Mouse (Mus musculus) limb, embryonic 12.5 days (tissue): ENCODE results near the gene Psmd1. TPM values are rescaled to one million over a fixed set of nuclear protein-coding genes. Genes with fewer than 3 reads are reported as not detected.

Source experiments
- ATAC-seq: fragments of 200-750 bp; cut with Nextera tagmentation; 2 replicates; pipeline ENCODE4 v1.8.0; 2017; ENCODE audit warnings: low read depth, moderate TSS enrichment; ENCODE audit not compliant: insufficient number of reproducible peaks, insufficient read depth, low FRiP score, low TSS enrichment
- H3K27ac ChIP-seq: fragments of 300-500 bp; sonication (generic); 2 replicates; pipeline ENCODE4 v1.5.1; 2016; ENCODE audit warnings: mild to moderate bottlenecking, moderate library complexity
- H3K27me3 ChIP-seq: fragments of 300-500 bp; sonication (generic); 2 replicates; pipeline ENCODE4 v1.6.1; 2016; ENCODE audit warnings: mild to moderate bottlenecking, moderate library complexity
- H3K36me3 ChIP-seq: fragments of 300-500 bp; sonication (generic); 2 replicates; pipeline ENCODE4 v1.6.1; 2016; ENCODE audit warnings: mild to moderate bottlenecking, moderate library complexity
- H3K4me1 ChIP-seq: fragments of 300-500 bp; sonication (generic); replicated peaks from 2 replicates; pipeline ENCODE4 v1.6.1; 2016
- H3K4me2 ChIP-seq: fragments of 300-500 bp; sonication (generic); 2 replicates; pipeline ENCODE4 v1.6.1; 2016; ENCODE audit warnings: mild to moderate bottlenecking, moderate library complexity
- H3K4me3 ChIP-seq: fragments of 300-500 bp; sonication (generic); replicated peaks from 2 replicates; pipeline ENCODE4 v1.5.1; 2016; ENCODE audit warnings: mild to moderate bottlenecking
- H3K9ac ChIP-seq: fragments of 300-500 bp; sonication (generic); replicated peaks from 2 replicates; pipeline ENCODE4 v1.6.1; 2016; ENCODE audit warnings: mild to moderate bottlenecking, moderate library complexity
- H3K9me3 ChIP-seq: fragments of 300-500 bp; sonication (generic); 2 replicates; pipeline ENCODE4 v1.6.1; 2016; ENCODE audit warnings: mild to moderate bottlenecking, moderate library complexity
- WGBS: fragments of 180-500 bp; shearing (Covaris S2); methylation state at CpG from one replicate; pipeline ENCODE4 v1.1.7; 2016; 5-methylcytosine and 5-hydroxymethylcytosine counted together
- polyA plus RNA-seq: library from polyadenylated mRNA; unstranded; fragments of >200 nt; fragmentation: Nextera tagmentation; extraction: Ambion mirVana; gene quantifications from 2 replicates; pipeline ENCODE4 v1.2.1, GENCODE M21; 2016

Psmd1 gene
- polyA plus RNA-seq, 1 experiment from 2014 or later, result 193 TPM

DNA sequence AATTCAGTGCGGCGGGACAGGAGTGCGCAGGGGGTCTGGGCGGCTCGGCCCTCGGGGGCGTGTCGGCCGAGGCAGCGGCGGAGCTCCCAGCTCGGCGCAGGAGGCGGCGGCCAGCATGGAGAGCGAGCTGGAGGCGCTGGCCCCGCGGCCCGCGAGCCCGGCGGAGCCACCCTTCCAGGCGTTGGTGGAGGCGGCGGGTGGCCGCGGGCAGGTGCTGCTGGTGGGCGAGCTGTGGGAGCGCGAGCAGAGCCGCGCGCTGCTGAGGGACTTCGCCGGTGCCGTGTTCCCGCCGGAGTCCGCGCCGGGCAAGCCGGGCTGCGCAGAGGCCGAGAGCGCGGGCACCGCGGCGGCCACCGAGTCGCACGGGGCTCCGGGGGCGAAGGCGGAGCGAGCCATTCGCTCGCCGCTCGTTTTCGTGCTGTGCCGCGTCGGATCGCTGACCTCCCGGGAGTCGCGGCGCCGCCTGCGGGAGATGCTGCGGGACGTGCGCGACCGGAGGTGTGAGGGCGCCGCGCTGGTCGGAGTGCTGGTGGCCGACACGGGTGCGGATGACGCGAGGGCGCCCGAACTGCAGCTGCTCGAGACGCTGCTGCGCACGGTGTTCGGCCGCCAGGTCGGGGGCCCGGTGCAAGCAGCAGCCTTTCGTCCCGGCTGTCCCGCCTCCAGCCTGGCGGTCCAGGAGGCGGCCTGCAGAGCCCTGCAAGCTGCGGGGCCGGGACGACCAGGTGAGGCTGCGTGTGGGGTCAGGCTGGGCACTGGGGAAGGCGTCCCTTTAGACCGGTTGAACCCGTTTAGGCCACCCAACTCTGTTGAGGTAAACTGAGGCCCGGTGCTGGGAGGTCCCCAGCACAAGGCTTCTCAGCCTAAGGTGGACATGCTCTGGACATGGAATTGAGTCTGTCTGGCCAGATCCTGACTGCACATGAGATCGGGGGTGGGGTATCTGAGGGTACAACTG is 18.1 kb upstream of the Psmd1 start, which contains the start of gene 2810459M11Rik:
2810459M11Rik (plus strand) TSS at position 16 of the 958 bp plus-strand sequence.
- H3K27ac ChIP-seq, result no peak within 1 kb of the TSS
- H3K9ac ChIP-seq, result peak within 1 kb of the TSS; percentile 60
- H3K36me3 ChIP-seq, result no peaks in the 10 kb centered on the region
- WGBS, result under 1% methylated on average over 104 of the region's 110 CpGs
- ATAC-seq, result peak; percentile 57; the same call in 1 of the 2 replicates
- H3K27me3 ChIP-seq, result peaks cover 65% of the 10 kb centered on the region
- H3K4me2 ChIP-seq, result peak within 1 kb of the TSS; percentile 98
- peak within 1 kb of the TSS; percentile 63 for H3K4me3 ChIP-seq
- H3K9me3 ChIP-seq, result peaks cover 13% of the 10 kb centered on the region
- H3K4me1 ChIP-seq, result peaks cover 7% of the 10 kb centered on the region; the same call in 1 of the 2 replicates

GRCm38 (mm10) chr1:86046833-86047563 is 17.2 kb upstream of the Psmd1 start:
- 6% methylated on average over 24 of the region's 24 CpGs for WGBS
- peaks cover 7% of the 10 kb centered on the region; the same call in 1 of the 2 replicates for H3K4me1 ChIP-seq

GRCm38 (mm10) chr1:86048231-86048630 is 16.0 kb upstream of the Psmd1 start:
- no peak overlapping the region for H3K27ac ChIP-seq
- 83% methylated on average over 4 of the region's 4 CpGs for WGBS
- ATAC-seq, result no peak
- H3K4me3 ChIP-seq, result no peak overlapping the region
- H3K27me3 ChIP-seq, result peaks cover 59% of the 10 kb centered on the region
- no peak overlapping the region for H3K9ac ChIP-seq
- H3K36me3 ChIP-seq, result no peaks in the 10 kb centered on the region
- H3K4me2 ChIP-seq, result no peak overlapping the region
- no peaks in the 10 kb centered on the region for H3K9me3 ChIP-seq
- H3K4me1 ChIP-seq, result peaks cover 7% of the 10 kb centered on the region; the same call in 1 of the 2 replicates

More at GRCm38 (mm10) chr1:86046833-86047563, 17.2 kb upstream of the Psmd1 start:
- H3K36me3 ChIP-seq, result no peaks in the 10 kb centered on the region
- H3K9ac ChIP-seq, result no peak overlapping the region
- H3K9me3 ChIP-seq, result peaks cover 6% of the 10 kb centered on the region; the same call in 1 of the 2 replicates
- peaks cover 65% of the 10 kb centered on the region for H3K27me3 ChIP-seq
- H3K4me3 ChIP-seq, result peak overlapping the region; percentile 63
- no peak for ATAC-seq
- H3K27ac ChIP-seq, result no peak overlapping the region
- H3K4me2 ChIP-seq, result peak overlapping the region; percentile 98

DNA sequence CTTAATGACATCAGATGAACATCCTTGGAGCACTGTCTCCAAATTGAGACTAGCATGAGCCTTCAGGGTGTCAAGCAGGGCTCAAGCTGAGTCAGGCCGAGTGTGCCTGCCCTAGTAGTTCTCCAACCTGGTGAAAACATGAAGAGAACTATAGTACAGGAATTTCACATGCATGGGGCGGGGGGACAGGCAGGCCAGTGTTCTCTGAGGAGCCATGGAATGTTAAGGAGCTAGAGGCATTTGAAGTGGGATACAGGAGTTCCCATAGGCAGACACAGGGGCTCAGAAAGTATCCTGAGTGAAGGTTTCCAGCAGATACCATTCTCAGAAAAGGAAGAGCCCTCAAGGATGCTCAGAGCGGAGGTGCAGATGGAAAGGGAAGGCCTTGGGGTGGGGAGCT is 15.4 kb upstream of the Psmd1 start:
- no peak overlapping the region for H3K9ac ChIP-seq
- no peak overlapping the region for H3K4me3 ChIP-seq
- H3K27ac ChIP-seq, result no peak overlapping the region
- no peaks in the 10 kb centered on the region for H3K36me3 ChIP-seq
- peaks cover 54% of the 10 kb centered on the region for H3K27me3 ChIP-seq
- no peak overlapping the region for H3K4me2 ChIP-seq
- no peaks in the 10 kb centered on the region for H3K9me3 ChIP-seq
- WGBS, result 83% methylated on average over 3 of the region's 3 CpGs
- no peak for ATAC-seq
- peaks cover 7% of the 10 kb centered on the region; the same call in 1 of the 2 replicates for H3K4me1 ChIP-seq

GRCm38 (mm10) chr1:86053198-86053921 is 10.8 kb upstream of the Psmd1 start:
- WGBS, result 85% methylated on average over 12 of the region's 12 CpGs
- Histone ChIP-seq H3K27ac (no peak overlapping the region), H3K4me1 (peaks cover 6% of the 10 kb centered on the region; the same call in 1 of the 2 replicates), H3K4me2 (no peak overlapping the region), H3K36me3 (no peaks in the 10 kb centered on the region), H3K27me3 (peaks cover 8% of the 10 kb centered on the region), H3K9ac (no peak overlapping the region), H3K4me3 (no peak overlapping the region), H3K9me3 (no peaks in the 10 kb centered on the region)
- ATAC-seq, result no peak

GRCm38 (mm10) chr1:86054943-86055342 is 9.2 kb upstream of the Psmd1 start:
- no peak overlapping the region for H3K9ac ChIP-seq
- WGBS, result 29% methylated on average over 3 of the region's 3 CpGs
- no peak overlapping the region for H3K27ac ChIP-seq
- H3K4me2 ChIP-seq, result no peak overlapping the region
- no peaks in the 10 kb centered on the region for H3K36me3 ChIP-seq
- ATAC-seq, result no peak
- no peaks in the 10 kb centered on the region for H3K9me3 ChIP-seq
- H3K4me3 ChIP-seq, result no peak overlapping the region
- H3K27me3 ChIP-seq, result no peaks in the 10 kb centered on the region
- peaks cover 9% of the 10 kb centered on the region; the same call in 1 of the 2 replicates for H3K4me1 ChIP-seq

GRCm38 (mm10) chr1:86056284-86056683 is 7.9 kb upstream of the Psmd1 start:
- Histone ChIP-seq H3K4me3 (no peak overlapping the region), H3K4me1 (peaks cover 9% of the 10 kb centered on the region; the same call in 1 of the 2 replicates), H3K9ac (no peak overlapping the region), H3K27ac (no peak overlapping the region), H3K4me2 (no peak overlapping the region), H3K36me3 (no peaks in the 10 kb centered on the region), H3K27me3 (no peaks in the 10 kb centered on the region), H3K9me3 (no peaks in the 10 kb centered on the region)
- ATAC-seq, result no peak
- WGBS, result 88% methylated on average over 4 of the region's 4 CpGs

DNA sequence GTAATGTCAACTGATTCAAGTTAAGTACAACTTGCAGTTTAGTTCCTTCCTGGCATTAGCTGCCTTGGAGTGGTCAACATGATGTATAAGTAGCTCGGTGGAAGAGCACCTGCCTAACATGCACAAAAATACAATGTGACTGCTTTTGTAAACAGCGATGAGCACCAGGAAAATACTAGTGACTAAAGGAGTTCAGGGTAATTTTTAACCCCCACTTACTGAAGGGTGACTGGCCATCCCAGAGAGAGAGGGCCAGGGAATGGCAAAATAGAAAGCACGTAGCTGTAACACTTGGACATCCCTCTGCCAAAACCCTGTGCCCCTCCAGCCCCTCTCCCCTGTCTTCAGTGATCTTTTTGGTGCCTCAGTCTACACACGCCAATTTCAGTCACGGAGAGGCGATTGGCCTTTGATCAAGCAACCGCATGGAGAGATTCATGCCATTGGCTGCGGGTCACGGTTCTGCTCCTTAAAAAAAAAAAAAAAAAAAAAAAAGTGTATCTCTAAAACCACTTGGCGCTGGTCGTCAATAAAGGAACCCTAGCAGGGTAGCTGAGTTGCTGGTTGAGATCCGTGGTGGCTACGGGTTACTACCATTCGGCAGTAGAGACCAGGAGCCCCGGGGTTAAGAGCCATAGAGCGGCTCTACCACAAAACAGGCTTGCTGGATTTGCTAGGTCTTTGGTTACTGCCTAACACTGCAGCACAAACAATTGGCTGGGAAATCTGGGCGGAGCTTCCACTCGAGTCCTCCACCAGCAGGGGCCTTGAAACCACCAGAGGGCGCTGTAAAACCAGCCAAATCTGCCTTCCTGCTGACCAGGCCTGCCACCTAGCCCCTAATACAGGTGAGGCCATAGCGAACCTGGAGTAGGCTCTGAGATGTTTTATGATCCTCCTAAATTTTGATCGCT is 5.1 kb upstream of the Psmd1 start:
- peak overlapping the region; percentile 54 for H3K4me2 ChIP-seq
- H3K4me1 ChIP-seq, result peaks cover 9% of the 10 kb centered on the region; the same call in 1 of the 2 replicates
- no peaks in the 10 kb centered on the region for H3K36me3 ChIP-seq
- H3K27ac ChIP-seq, result no peak overlapping the region
- ATAC-seq, result peak; percentile 61; the same call in 1 of the 2 replicates
- no peaks in the 10 kb centered on the region for H3K9me3 ChIP-seq
- no peaks in the 10 kb centered on the region for H3K27me3 ChIP-seq
- peak overlapping the region; percentile 34 for H3K4me3 ChIP-seq
- H3K9ac ChIP-seq, result no peak overlapping the region
- WGBS, result 10% methylated on average over 21 of the region's 21 CpGs

GRCm38 (mm10) chr1:86062523-86062922 is 1.7 kb upstream of the Psmd1 start:
- H3K9me3 ChIP-seq, result peaks cover 5% of the 10 kb centered on the region; the same call in 1 of the 2 replicates
- peaks cover 4% of the 10 kb centered on the region; the same call in 1 of the 2 replicates for H3K36me3 ChIP-seq
- no peak for ATAC-seq
- H3K27me3 ChIP-seq, result no peaks in the 10 kb centered on the region
- H3K4me2 ChIP-seq, result no peak overlapping the region
- no peak overlapping the region for H3K4me3 ChIP-seq
- no peak overlapping the region for H3K27ac ChIP-seq
- WGBS, result 86% methylated on average over 6 of the region's 6 CpGs
- peaks cover 14% of the 10 kb centered on the region for H3K4me1 ChIP-seq
- H3K9ac ChIP-seq, result no peak overlapping the region

GRCm38 (mm10) chr1:86076565-86076964 is 12.4 kb downstream of the Psmd1 start:
- ATAC-seq, result no peak
- H3K4me1 ChIP-seq, result no peaks in the 10 kb centered on the region
- H3K27ac ChIP-seq, result no peak overlapping the region
- H3K9ac ChIP-seq, result no peak overlapping the region
- peaks cover 81% of the 10 kb centered on the region for H3K36me3 ChIP-seq
- H3K4me2 ChIP-seq, result no peak overlapping the region
- H3K27me3 ChIP-seq, result no peaks in the 10 kb centered on the region
- H3K4me3 ChIP-seq, result no peak overlapping the region
- no peaks in the 10 kb centered on the region for H3K9me3 ChIP-seq
- WGBS, result 94% methylated on average over 2 of the region's 2 CpGs
